Mouse (Mus musculus): ENCODE data around the gene Chst4.
A peak's percentile ranks its signal among the peaks of the same experiment; 100 is the strongest.

Chst4 gene

DNA sequence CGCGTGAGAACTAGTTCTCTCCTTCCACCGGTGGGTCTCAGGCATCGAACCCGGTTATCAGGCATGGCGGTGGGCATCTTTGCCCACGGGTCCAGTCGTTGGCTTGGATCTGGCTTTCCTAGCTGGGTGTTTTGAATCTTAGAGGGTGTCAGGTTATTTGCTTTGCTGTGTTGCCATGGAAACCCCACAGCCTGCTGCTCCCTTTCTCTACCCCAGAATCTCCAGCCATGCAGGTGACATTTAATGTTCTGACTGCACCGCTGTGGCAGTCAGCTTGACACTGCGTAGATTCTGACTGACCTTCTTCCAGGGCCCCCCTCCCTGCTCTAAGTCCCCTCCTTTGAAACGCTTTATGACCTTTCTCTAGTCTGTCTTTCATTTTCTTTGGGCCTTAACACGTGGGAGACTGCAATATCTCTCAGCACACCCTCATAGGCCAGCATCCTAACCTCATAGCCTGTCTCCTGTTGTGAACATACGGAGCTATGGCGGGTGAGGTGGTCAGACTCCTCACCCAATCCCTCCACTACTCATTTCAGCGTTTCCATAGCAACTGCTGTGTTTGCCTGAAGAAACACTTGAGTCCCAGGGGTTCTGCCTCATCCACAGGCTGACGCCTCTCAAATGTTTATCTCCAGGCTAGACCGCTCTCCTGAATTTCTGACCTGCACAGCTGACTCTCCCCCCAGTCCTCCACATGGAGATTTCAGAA, 33.1 kb downstream of the Chst4 start:
- DNase-seq (ENCODE audit: low spot score in 2 of 2): no peak

DNA sequence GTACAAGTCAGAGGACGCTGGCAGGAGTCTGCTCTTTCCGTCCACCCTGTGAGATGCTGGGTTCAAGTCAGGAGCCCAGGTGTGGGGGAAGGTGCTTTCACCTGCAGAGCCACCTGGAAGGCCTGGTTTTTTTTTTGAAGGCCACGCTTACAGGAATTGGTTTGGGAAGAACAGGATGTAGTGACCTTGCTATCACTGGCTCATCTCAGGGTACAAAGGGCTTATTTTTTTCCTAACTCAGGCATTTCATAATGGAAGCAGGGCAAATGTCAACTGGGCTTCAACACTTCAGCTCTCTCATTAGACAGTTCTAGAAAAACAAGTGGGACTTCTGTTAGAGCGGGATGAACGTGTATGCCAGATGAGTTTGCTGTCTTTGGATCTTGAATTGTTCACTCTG, 35.2 kb downstream of the Chst4 start:
- DNase-seq (ENCODE audit: low spot score in 2 of 2): no peak

DNA sequence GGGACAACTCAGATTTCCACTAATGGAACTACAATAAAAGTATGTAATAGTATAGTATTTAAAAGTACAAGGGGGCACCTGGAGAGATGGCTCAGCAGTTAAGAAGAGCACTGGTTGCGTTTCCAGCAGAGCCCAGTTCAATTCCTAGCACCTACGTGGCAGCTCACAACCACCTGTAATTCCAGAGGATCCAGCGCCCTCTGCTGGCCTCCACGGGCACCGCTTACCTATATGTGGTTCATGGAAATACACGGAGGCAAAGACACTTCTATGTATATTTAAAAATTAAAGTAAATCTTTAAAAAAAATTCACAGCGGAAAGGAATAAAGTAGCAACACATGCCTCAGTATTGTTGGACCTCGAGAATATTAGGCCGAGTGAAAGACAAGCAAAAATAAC, 36.6 kb downstream of the Chst4 start:
- DNase-seq (ENCODE audit: low spot score in 2 of 2): no peak

DNA sequence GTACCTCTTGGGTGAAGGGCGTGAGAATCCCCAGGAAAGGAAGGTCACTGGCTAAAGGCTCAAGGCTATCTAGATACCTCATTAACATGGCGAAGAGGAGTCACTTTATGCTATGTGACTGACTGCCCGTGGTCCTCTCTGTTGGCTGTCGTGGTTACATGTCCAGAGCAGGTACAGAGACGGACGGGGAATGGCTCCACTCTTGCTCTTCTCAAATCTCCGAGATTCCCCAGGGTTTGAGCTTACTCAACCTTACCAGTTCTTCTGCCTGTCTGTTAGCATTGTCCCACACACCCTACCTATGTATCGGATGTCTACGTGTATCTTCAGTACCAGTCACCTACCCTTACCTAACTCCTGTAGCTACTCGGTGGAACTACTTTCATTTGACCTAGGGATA, 39.6 kb downstream of the Chst4 start:
- DNase-seq (ENCODE audit: low spot score in 2 of 2): no peak

DNA sequence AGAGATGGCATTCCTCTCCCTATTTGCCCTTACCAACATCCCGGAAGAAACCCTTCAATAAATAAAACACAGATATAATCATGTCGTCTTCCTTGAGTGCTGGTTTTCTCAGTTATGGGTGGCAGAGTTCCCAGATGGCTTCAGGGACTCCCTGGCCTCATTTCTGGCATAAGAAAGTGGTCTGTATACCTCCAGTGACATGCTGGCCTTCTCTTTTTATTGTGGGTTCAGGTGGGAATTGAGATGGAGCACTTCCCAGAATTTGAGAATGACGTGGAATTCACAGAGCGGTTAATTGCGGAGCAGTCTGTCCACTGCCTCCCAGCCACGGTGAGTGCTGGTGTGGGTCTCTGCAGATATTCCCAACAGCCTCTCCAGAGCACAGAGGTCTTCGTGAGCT, 41.5 kb downstream of the Chst4 start:
- no peak for DNase-seq (ENCODE audit: low spot score in 2 of 2)

DNA sequence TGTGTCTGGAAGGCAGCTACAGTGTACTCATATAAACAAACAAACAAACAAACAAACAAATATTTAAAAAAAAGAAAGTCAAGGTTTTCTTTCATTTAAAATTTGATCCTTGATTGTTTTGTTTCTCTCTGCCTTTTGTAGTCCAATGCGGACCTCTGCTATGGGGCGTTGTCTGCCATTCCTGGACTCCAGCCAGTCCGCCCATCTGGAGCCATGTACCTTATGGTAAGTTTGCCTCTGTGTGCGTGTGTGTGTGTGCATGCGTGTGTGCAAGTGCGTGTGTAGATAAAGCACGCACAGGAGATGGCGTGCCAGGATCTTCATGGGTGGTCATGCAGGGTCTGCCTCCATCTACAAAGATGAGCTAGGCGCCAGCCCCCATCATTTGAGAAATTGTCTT, 42.2 kb downstream of the Chst4 start:
- no peak for DNase-seq (ENCODE audit: low spot score in 2 of 2)

DNA sequence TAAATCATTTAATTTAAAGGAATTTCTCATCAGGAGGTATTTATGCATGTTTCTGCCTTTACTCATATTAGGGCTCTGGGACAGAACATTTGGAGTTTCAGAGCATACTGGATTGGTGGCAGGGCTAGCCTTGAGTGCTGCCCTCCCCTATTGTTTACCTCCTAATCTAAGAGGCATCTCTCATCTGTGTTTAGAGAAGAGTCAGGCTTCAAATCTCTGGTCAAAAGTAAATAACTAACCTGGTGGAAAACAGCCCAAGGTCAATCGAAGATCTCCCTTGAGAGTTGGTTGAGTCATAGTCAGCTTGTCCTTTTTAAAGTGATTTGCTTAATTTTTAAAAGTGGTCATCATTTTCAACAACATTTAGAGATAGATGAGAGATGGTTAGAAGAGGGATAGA, 46.6 kb downstream of the Chst4 start:
- DNase-seq (ENCODE audit: low spot score in 2 of 2): no peak

DNA sequence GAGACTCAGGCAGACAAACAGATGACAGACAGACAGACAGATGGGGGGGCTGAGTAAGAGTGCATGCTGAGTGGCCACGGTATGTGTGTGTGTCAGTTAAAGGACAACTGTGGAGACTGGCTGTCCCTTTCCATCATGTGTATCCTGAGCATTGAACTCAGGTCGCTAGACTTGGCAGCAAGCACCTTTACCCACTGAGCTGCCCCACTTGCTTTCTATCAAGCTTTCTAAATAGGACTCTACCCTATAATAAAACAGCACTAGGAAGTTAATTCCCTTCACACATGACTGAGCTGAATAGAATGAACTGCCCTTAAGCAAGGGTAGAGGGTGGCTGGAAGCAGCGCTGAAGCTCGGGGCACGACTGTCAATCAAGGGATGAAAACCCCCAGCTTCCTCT, 47.4 kb downstream of the Chst4 start:
- no peak for DNase-seq (ENCODE audit: low spot score in 2 of 2)

DNA sequence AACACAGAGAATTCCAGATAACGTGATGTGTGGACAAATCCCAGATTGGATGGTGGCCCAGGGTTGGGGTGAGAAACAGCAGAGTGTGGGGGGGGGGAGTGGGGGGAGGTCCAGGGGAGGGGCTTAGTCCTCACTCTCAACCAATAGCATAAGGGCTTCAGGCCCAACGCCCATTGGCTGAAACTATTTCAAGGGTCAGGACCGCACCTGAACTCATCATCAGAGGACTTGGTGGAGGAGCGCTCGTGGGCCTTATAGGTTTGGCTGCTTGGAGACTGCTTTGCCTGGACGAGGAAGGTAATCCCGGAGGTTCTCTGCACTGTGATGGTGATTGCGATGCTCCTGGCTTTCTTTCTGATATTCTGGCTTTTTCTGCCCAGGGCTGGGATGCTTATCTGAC, 49.3 kb downstream of the Chst4 start, which contains the start of gene Tat:
Gene Tat (plus strand): TSS at position 214 of the 400 bp plus-strand sequence.
- no peak for DNase-seq (ENCODE audit: low spot score in 2 of 2)

DNA sequence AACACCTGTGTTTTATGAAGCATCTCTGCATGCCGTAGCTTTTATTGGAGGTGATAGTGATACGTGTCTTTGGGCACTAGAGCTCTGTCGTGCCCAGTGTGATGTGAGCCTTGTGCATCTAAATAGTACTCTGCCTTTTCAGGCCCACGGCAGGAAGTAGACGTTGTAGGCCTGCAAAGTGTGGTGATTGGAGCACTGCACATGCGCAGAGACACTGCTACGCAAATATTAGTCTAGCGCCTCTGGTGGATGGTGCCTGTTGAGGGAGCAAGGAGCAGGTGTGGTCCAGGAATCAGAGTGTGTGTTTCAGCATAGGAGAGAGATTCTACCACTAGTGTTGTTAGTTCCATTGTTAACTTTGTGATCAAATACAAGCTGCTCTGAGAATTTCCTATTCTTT, 50.4 kb downstream of the Chst4 start:
- DNase-seq (ENCODE audit: low spot score in 2 of 2): no peak

DNA sequence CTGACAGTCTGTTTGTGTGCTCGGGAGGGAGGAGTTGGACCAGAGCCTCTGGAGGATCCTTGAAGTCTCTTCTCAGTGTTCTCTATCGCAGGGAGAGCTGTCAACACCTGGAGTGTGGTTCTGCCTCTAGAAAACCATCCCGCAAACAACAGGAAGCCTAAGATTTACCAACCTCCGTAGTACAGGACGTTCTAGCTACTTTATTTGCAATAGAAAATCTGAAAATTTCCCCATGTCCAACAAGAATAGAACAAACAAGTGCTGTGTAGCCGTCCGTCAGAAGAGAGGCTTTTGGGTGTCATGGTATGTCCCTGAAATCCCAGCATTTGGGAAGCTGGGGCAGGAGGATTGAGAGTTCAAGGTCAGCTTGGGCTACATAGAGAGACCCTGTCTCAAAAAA, 51.8 kb downstream of the Chst4 start:
- DNase-seq (ENCODE audit: low spot score in 2 of 2): no peak

DNA sequence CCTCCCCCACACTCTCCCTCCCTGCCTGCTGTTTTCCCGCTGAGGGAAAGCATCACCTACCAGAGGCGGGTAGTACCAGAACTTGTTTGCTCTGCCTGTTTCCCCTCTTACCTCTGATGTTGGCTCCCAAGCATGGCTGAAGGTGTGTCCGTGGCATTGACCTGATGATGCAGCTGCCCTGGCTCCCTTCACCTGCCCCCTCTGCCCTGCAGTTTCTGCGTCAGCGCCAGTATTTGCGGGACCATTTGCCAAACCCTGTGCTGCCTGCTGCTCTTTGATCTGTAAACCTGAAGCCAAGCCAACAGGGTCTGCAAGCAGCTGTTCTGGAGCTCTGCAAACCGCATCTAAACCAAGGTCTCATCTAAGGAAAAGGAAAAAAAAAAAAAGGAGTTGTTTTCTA, 53.2 kb downstream of the Chst4 start:
- no peak for DNase-seq (ENCODE audit: low spot score in 2 of 2)

DNA sequence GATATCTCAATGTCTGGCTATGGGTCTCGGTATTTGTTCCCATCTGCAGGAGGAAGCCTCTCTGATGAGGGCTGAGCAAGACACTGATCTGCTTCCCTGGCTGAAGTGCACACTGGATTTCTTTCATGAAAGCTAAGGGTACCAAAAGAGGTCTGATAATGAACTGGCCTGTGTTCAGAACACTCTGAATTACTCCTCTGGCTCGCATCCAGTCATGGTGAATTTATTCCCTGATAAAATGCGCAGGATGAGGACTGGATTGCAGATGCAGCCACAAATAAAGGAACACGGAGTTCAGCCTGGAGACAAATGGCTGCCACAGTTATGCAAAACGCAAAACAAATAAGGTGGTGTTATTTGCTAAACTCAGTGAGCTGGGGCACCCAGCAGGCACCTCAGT, 55.6 kb downstream of the Chst4 start:
- DNase-seq (ENCODE audit: low spot score in 2 of 2): peak in 1 of 2 experiments; percentile 31

DNA sequence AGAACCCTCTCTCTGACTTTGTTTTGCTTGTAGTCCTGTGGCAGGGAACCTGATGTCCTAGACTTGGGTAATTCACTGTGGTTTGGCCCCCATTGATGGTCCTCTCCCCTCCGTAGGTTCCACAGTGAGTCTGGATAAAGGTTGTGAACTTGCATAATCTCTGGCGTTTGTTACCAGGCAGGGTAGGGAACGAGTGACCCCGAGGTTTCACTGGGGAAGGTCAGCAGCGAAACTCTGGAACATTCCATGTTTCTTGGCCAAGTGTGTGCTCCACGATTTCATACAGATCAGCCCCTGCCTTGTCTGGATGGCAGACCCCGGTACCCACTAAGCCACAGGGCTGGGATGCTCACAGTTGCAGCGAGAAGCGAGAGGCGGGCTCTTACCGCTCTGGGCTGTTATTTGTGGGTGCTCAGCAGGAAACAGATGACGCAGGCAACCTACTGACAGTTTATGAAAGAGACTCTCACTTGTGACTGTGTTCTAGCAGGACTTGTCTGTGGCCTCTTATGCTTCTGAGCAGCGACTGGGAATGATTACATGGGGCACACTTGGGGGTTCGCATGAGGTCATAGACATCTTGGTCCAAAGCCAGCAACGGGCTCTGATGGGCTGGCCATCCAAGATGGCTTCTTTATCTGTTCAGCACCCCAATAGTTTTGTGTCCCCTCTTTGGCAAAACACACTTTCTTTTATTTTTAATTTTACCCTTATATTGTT, 57.0 kb downstream of the Chst4 start:
- no peak for DNase-seq (ENCODE audit: low spot score in 2 of 2)

DNA sequence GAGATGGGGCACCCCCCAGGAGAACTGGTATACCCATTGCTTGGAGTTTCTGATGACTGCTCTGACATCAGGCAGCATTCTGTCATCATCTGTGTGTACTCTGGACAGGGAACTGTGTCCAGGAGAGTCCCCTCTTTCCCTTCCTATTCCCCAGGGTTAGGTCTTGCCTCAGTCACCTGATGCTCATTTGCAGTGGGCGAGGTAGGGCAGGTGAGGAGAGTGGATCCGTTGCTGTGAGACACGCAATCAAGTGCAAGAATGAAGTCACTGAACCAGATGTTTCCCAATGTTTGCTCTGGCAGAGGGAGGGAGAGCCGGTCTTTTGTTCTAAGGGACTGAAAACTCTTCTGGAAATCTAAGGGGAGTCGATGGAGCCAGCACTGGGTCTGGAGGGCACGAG, 60.2 kb downstream of the Chst4 start:
- no peak for DNase-seq (ENCODE audit: low spot score in 2 of 2)
